Mouse (Mus musculus) thymus, adult 2 months (tissue): ENCODE results near the gene Zc3h10. TPM values are rescaled to one million over a fixed set of nuclear protein-coding genes. Genes with fewer than 3 reads are reported as not detected.

Experiments used
- DNase-seq: peaks from one replicate; pipeline ENCODE4 v3.0.0; 2021
- H3K27ac ChIP-seq: fragments of 200-500 bp; 2 replicates; pipeline ENCODE4 v1.5.1; 2012; ENCODE audit warnings: low read length, control low read depth; ENCODE audit not compliant: control insufficient read depth, insufficient read depth
- H3K27me3 ChIP-seq: fragments of 200-500 bp; 2 replicates; pipeline ENCODE4 v1.6.1; 2012; ENCODE audit warnings: mild to moderate bottlenecking, low read length, moderate library complexity, mixed read lengths; ENCODE audit not compliant: control insufficient read depth, insufficient read depth
- H3K36me3 ChIP-seq: fragments of 200-500 bp; 2 replicates; pipeline ENCODE4 v1.6.1; 2012; ENCODE audit warnings: mild to moderate bottlenecking, low read length, moderate library complexity; ENCODE audit not compliant: control insufficient read depth, insufficient read depth
- H3K4me1 ChIP-seq: fragments of 200-500 bp; replicated peaks from 2 replicates; pipeline ENCODE4 v1.6.1; 2012; ENCODE audit warnings: low read length; ENCODE audit not compliant: control insufficient read depth, insufficient read depth
- H3K4me3 ChIP-seq: fragments of 200-500 bp; 2 replicates; pipeline ENCODE4 v1.5.1; 2012; ENCODE audit warnings: mild to moderate bottlenecking, low read length, control low read depth, moderate library complexity; ENCODE audit not compliant: control insufficient read depth, insufficient read depth
- CTCF ChIP-seq: fragments of 200-500 bp; IDR thresholded peaks from 2 replicates; pipeline ENCODE4 v1.5.1; 2012; ENCODE audit warnings: mild to moderate bottlenecking, control low read depth, low read length, moderate library complexity, borderline replicate concordance; ENCODE audit not compliant: control insufficient read depth, poor library complexity, insufficient read depth; ENCODE audit errors: extremely low read depth
- POLR2A ChIP-seq: fragments of 200-500 bp; IDR thresholded peaks from 2 replicates; pipeline ENCODE4 v1.6.1; 2012; ENCODE audit warnings: mild to moderate bottlenecking, low read length, control low read depth, moderate library complexity; ENCODE audit not compliant: control insufficient read depth, poor library complexity, insufficient read depth; ENCODE audit errors: extremely low read depth
- WGBS: fragments of 180-500 bp; shearing (Covaris S2); methylation state at CpG from one replicate; pipeline ENCODE4 v1.1.7; 2018; 5-methylcytosine and 5-hydroxymethylcytosine counted together
- polyA plus RNA-seq: library from polyadenylated mRNA; depleted of rRNA; stranded (reverse); fragments of >200 nt; gene quantifications from 2 replicates; pipeline ENCODE4 v1.2.3, GENCODE M21; 2012

Zc3h10 gene
- polyA plus RNA-seq, 1 experiment, result 25.6 TPM

- WGBS, result 91% methylated on average over 3 of the region's 3 CpGs
- DNase-seq, result no peak
- Histone ChIP-seq H3K27me3 (no peaks in the 10 kb centered on the region), H3K36me3 (no peaks in the 10 kb centered on the region), H3K27ac (no peak overlapping the region), H3K4me1 (peaks cover 13% of the 10 kb centered on the region), H3K4me3 (no peak overlapping the region)
- no peak for TF ChIP-seq POLR2A
- no peak for TF ChIP-seq CTCF
These were observed 31.7 kb upstream of the Zc3h10 start for GRCm38 (mm10) chr10:128579298-128579697.

- Histone ChIP-seq H3K27me3 (no peaks in the 10 kb centered on the region), H3K4me1 (peaks cover 9% of the 10 kb centered on the region; the same call in 1 of the 2 replicates)
These were observed 30.8 kb upstream of the Zc3h10 start for GRCm38 (mm10) chr10:128578330-128578729.

DNA sequence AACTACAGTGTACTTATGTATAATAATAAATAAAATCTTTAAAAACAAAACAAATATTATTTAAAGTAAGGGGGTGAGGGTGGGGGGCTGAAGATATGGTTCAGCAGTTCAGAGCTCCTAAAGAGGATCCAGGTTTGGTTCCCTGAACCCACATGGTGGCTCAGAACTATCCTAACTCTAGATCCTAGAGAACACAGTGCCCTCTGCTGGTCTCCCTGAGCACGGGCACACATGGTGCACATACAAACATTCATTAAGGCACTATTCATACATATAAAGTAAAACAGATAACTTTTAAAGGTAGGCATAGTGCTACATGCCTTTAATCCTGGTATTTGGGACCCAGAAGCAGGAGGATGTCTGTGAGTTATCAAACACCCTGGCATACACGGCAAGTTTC is 27.5 kb upstream of the Zc3h10 start:
- Histone ChIP-seq H3K4me3 (no peak overlapping the region), H3K27me3 (no peaks in the 10 kb centered on the region), H3K4me1 (peaks cover 9% of the 10 kb centered on the region; the same call in 1 of the 2 replicates), H3K27ac (no peak overlapping the region), H3K36me3 (no peaks in the 10 kb centered on the region)
- WGBS, result 98% methylated on average over 2 of the region's 2 CpGs
- DNase-seq, result no peak
- no peak for TF ChIP-seq CTCF

More at GRCm38 (mm10) chr10:128578330-128578729, 30.8 kb upstream of the Zc3h10 start:
- peak overlapping the region; percentile 32 for H3K4me3 ChIP-seq
- H3K36me3 ChIP-seq, result no peaks in the 10 kb centered on the region
- no peak overlapping the region for H3K27ac ChIP-seq
- no peak for DNase-seq
- WGBS, result 73% methylated on average over 11 of the region's 11 CpGs
- TF ChIP-seq CTCF, result no peak
- TF ChIP-seq POLR2A, result no peak

DNA sequence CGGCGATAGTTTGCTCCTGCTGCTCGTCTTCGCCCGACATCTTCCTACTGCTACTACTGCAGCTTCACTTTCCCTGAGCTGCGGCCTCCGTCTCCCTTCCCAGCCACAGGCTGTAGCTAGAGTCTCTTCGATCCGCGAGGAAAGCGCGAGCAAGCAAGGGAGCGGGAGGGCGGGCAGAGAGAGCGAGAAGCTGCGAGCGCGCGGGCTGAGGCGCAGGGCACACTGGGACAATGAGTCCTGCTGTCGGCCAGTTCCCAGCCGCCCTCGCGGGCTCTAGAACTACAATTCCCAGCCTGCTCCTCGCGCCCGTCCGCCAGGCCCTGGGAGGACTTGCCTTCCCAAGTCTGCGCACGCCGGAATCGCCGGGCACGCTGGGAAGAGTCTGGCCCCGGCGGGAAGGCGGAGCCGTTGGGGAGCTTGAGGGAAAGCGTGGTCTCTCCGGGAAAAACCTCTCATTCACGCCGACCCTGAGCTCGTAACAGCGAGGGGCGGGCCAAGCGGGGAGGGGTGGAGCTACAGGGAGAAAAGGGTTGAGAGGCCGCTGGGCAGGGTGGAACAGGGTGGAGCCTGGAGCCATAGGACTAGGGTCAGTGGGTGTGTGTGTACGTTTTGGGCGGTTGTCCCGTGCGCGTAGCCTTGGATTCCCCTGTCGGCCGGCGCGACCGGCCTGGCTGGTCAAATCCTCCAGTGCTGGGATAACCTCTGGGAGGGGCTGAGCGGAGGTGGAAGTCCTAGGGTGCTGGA is 18.4 kb upstream of the Zc3h10 start, which contains the start of gene Pa2g4:
Gene Pa2g4 (minus strand): TSS at position 200 of the 744 bp plus-strand sequence.
- no peak; the same call in 1 of the 2 replicates for TF ChIP-seq CTCF
- TF ChIP-seq POLR2A, result peak; percentile 65
- Histone ChIP-seq H3K27me3 (no peaks in the 10 kb centered on the region), H3K4me1 (peaks cover 8% of the 10 kb centered on the region), H3K36me3 (peaks cover 6% of the 10 kb centered on the region), H3K27ac (0 out of 2 replicates have a peak within 1 kb of the TSS, but pooled peaks have one; percentile 27), H3K4me3 (peak within 1 kb of the TSS; percentile 73)
- WGBS, result under 1% methylated on average over 58 of the region's 58 CpGs
- DNase-seq, result peak; percentile 96

- Histone ChIP-seq H3K27me3 (no peaks in the 10 kb centered on the region), H3K4me1 (peaks cover 8% of the 10 kb centered on the region), H3K36me3 (peaks cover 13% of the 10 kb centered on the region), H3K4me3 (peak overlapping the region; percentile 73), H3K27ac (0 out of 2 replicates have a peak overlapping the region, but pooled peaks have one; percentile 27)
- WGBS, result under 1% methylated on average over 46 of the region's 46 CpGs
- no peak for TF ChIP-seq POLR2A
- no peak for TF ChIP-seq CTCF
- peak; percentile 48 for DNase-seq
These were observed 17.7 kb upstream of the Zc3h10 start for GRCm38 (mm10) chr10:128565206-128565787.

- Histone ChIP-seq H3K4me1 (peaks cover 8% of the 10 kb centered on the region), H3K36me3 (peaks cover 31% of the 10 kb centered on the region), H3K27me3 (no peaks in the 10 kb centered on the region), H3K4me3 (no peak overlapping the region), H3K27ac (no peak overlapping the region)
- 46% methylated on average over 6 of the region's 6 CpGs for WGBS
- no peak for DNase-seq
- TF ChIP-seq CTCF, result no peak
- no peak for TF ChIP-seq POLR2A
These were observed 16.0 kb upstream of the Zc3h10 start for GRCm38 (mm10) chr10:128563544-128563943.

GRCm38 (mm10) chr10:128556963-128557362 is 9.4 kb upstream of the Zc3h10 start:
- WGBS, result 96% methylated on average over 6 of the region's 6 CpGs
- H3K27ac ChIP-seq, result no peak overlapping the region
- no peaks in the 10 kb centered on the region for H3K27me3 ChIP-seq
- peaks cover 37% of the 10 kb centered on the region for H3K36me3 ChIP-seq
- DNase-seq, result no peak
- TF ChIP-seq POLR2A, result no peak
- TF ChIP-seq CTCF, result no peak
- no peaks in the 10 kb centered on the region for H3K4me1 ChIP-seq
- no peak overlapping the region for H3K4me3 ChIP-seq
